Mouse (Mus musculus): ENCODE data around the gene Pdcd1lg2.

The Pdcd1lg2 gene

DNA sequence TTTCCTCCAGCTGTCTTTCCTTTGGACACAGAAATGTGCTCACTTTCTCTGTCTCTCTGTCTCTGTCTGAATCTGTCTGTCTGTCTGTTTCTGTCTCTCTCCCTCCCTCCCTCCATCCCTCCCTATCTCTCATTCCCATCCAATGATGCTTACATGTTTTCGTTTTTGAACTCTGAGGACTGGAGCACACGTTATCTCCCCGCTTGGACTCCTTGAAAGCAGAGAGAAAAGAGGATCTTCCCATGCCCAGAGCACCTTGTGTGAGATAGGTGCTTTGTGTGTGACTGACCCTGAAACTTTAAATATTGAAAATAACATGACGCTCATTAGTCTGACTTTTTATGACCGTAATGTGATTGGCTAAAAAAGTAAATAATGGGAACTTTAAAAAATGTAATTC is 62.2 kb downstream of the Pdcd1lg2 start:
- no peak for DNase-seq

DNA sequence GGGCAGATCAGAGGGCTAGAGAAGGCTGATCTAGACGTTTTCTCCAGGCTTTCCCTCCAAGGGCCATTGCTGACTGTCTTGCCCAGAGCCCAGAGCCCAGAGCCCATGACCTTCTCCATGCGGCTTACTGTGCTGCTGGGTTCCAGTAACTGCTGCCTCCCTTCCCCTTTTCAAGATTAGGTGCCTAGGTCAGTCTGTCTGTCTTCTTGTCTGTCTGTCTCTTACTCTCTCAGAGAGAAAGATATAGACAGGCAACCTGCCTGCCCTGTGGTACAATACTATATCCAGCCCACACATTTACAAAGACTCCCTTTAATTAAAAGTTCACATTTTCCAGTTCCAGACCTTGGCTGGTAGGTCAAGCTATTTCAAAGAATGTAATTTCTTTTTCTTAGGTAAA is 64.1 kb downstream of the Pdcd1lg2 start:
- no peak for DNase-seq

DNA sequence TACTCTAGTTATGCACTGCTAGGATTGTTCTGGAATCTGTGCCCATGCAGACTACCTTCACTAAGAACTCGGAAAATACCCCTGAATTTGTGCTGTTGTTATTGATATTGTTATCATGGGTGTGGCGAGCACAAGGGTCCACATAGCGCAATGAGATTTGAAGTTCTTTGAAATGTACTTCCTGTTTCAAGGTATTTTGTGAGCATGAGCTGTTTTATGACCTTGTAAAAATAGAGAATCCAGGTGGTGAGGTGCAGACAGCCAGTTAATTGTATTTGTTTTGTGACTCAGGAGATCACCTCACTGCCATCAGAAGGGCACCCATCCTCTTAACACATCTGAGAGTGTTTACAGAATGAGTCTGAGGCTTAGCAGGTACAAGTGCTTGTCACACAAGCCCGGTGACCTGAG is 64.5 kb downstream of the Pdcd1lg2 start:
- DNase-seq, result no peak

DNA sequence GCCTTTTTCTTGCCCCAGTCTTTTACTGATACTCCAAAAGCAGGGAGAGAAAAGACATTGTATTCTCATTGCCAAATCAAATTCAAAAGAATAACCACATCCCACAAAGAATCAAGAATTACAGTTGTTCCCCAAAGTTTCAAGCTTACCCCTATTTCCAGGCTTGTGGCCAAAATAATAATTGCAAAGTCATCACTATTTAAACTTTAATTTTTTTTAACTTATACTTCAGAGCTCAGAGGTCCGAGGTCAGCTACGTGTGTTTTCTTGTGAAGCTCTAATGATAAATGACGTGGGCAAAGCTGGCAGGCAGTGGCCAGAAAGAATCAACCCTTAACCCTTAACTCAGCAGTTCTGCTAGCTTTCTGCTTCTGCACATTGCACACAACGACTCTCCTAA is 67.9 kb downstream of the Pdcd1lg2 start:
- no peak for DNase-seq

DNA sequence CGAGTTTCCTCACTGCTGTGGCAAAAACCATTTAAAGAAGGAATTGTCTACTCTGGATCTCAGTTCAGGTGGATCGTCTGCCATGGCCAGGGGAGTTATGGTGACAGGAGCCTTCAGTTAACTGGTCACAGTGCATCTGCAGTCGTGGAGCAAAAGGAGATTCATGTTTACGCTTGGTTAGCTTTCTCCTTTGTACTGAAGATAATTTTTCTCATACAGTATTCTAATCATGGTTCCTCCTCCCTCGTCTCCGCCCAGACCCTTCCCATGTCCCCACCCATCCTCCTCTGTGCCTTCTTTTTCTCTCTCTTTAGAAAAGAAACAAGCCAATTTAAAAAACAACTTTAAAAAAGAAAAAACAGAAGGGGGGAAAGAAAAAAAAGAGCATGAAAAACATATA is 70.9 kb downstream of the Pdcd1lg2 start:
- no peak for DNase-seq

DNA sequence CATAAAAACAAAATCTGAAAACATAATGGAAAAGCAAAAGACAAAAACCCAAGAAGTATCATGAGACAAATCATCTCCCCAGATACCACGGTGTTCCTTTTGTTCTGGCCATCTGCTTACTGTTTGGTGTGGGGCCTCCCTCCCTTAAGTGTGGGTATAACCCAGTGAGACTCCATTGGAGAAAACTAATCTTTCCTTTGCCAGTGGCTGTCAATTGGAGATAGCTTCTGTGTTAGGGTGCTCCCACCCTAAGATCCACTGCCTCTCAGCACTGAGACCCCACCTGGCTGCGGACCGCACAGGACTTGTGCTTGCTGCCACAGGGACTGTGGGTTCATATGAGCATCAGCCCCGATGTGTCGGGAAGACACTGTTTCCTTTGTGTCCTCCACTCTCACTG is 71.4 kb downstream of the Pdcd1lg2 start:
- DNase-seq, result no peak

DNA sequence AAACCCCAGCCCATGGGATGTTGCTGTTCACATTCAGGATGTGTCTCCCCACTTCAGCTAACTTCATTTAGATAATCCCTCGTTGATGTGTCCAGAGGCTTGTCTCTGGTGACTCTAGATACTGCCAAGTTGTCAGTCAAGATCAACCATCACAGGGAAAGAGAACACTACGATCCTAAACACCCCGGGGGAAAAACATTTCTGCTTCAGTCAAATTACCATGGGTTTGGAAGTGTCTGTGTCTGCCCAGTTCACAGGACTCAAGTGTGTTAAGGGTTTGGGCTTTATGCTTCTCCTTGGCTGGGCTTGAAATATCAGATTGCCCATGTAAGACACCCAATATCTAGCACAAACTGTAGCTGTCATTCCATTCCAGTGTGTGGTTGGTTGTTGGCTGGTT is 71.9 kb downstream of the Pdcd1lg2 start:
- DNase-seq, result no peak

DNA sequence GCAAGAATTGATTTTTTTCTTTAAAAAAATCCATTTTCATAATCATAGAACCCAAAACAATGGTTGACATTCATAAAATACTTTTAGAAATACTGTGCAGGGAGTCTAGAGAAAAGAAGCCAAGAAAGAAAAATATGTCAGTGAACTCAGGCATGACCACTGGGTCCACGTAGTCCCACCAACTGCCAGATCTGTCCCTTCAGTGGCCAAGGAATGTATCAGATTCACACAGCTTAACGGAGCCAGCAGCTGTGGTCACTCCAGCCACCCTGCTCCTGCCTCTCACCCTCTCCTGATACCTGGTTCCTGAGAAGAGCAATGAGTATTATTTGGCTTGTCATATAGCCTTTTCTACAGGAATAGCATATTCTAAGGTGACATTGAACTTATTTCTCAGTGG is 72.7 kb downstream of the Pdcd1lg2 start:
- DNase-seq, result no peak

DNA sequence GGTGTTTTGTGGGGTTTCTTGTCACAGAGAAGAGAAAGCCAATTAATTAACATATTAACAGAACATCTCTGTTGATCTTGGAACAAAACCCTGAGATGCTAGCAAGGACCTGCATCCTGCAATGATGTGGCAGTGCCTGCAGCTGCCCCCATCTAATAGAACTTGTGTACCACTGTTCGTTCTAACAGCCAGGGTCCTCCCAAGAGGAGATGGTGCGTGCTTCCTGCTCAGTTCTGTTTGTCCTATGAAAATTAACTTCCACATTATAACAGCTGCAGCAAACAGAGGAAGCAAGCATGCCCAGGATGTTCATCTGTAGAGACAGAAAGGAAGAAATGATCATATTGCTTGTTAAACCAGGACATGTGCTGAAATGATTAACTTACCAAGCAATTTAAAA is 73.8 kb downstream of the Pdcd1lg2 start:
- DNase-seq, result no peak

DNA sequence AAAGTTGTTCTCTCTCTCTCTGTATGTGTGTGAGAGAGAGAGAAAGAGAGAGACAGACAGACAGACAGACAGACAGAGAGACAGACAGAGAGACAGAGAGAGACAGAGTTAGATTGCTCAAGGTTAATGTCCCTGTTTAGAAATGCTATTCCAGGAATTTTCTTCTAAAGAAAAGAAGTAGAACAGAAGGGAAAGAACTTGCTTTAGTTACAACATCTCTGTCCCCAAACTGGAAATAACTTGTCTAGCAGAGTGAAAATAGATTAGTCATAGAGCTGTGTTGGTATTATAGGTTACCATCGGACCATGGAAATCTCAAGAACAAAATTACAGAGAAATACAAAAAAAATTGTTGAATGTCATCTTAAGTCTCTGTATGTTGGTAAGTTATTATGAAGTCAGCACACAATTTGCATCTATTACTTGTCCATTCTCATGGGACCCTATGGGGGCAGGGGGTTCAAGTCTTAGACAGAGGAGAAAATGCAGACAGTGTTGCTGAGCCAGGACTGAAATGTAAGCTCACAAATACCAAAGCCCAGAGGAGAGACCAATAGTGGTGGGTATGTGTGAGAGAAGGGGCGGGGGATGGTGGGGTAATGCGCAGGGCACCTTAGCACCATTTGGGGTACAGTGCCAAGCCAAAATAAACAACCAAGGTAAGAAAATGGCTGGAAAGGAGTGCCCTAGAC is 74.7 kb downstream of the Pdcd1lg2 start:
- DNase-seq, result no peak

DNA sequence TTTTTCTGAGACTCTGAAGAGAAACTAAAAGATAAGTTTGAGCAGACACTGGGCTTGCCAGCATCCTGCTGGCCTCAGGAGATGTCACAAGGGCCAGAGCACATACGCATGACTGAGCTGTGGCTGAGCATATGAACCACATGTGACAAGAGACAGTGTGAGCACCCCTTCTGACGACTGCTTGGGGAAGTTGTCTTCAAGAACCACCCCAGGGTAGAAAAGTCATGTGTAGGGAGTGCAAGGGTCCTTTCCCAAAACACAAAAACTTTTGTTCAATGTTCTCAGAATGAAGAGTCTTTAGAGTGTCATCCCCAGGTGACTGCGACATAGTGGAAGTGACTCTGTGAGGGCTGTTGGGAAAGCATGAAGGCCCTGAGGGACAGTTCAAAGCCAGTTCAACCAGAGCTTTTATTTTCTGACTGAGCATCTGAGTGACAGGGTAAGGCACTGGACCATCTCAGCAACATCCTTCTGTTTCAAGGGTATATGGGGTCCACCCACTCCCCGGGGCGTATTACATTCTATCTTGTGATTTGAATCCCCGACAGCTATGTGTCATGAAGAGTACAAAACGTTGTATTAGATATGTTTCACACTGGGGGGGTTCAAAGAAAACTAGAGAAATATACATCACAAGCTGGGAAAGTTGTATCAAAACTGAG is 76.0 kb downstream of the Pdcd1lg2 start:
- no peak for DNase-seq

DNA sequence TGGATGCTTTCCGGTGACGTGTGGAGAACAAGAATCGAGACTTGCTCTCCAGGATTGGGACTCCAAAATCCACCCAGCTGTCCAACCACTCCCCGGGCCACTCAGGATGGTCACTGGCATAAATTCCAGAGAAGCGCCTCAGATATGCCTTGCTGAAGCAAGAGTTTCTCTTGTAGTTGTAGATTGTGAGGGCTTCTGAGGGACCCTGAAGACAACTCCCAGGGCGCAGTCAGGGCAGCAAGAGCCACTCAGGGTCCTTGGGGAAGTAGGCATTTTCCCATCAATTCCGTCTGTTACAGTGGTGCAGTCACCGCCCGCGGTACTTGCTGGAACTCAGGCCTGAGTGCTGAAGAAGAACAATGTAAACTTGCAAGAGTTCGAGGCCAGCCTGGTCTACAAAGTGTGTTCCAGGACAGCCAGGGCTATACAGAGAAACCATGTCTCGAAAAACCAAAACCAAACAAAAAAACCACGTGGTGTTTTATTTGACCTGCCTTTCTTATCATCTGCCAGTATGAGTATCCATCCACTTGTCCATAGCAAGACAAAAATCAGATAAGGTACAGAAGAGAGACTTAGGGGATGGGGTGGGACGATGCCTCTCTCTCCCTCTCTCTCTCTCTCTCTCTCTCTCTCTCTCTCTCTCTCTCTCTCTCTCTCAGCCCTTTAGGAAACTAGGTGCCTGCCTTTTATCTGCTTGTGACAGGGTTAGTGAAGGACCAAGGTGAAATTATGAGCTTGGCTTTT is 76.8 kb downstream of the Pdcd1lg2 start:
- DNase-seq, result no peak

DNA sequence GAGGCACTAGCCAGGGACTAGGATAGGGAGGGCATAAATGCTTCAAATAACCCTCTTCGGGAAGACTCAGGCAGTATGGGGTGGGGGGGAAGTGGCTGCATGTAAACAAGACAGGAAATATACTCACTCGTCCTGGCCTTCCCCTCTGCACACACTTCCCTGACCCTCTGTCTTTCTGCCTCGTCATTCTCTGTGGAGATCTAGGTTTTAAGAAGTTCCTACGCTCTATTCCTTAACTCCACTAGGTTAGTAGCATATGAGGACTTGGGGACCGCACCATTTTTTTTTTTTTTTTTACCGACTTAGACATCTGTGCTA is 77.3 kb downstream of the Pdcd1lg2 start:
- no peak for DNase-seq

DNA sequence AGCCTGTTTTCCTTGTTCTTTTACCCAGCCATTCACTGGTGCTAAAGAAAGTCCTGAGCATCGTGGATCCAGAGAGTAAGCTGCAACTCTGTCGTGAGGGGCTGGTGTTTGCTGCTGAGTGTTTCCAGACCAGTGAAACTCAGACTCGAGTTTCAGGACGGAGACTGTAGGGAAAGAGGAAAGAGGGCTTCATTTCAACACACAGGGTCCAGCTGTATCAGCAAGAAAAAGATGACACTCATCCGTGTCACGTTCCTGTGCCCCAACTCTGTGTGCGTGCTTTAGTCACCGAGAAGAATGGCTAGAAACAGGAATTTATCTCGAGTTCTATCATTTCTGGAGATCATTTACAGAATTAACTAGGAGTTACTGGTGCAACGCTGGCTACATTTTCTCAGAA is 77.7 kb downstream of the Pdcd1lg2 start:
- no peak for DNase-seq

DNA sequence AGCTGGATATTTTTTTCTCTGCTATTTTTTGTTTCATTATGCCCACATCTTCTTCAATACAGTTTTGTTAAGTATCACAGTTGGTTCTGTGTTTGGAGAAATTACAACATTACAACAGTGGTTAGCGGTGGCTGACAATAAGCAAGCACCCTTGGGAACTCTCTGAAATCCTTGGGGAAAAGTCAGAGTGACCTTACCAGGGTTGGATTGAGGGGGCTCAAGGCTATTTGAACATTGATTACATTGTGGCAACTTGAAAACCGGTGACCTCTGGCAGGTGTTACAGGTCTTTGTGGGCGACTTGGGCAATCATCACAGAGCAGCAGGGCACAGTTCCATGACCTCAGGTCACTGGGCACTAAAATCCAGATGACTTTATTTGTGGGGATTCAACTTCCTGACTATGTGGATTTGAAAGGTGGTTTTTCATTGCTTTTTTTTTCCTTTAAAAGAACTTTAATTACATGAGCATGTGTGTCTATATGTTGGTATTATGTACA is 79.1 kb downstream of the Pdcd1lg2 start:
- no peak for DNase-seq

DNA sequence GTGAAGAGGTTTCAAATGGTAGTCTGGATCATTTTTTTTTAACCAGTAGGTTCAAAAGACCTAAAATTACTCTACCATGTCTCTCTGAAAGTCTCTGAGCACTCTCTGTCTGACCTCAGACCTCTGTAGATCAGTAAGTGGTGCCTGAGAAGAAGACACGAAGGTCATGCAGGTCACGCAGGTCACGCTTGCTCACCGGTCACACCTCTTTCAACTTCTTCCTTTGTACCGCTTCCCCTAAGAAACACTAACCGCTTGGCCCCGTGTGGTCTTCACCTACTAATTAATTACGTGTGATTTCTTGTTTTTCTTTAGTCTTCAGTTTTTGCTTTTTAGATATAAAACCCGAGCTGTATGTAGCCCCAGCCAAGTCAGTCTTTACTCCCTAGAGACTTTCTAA is 80.7 kb downstream of the Pdcd1lg2 start:
- DNase-seq, result no peak

DNA sequence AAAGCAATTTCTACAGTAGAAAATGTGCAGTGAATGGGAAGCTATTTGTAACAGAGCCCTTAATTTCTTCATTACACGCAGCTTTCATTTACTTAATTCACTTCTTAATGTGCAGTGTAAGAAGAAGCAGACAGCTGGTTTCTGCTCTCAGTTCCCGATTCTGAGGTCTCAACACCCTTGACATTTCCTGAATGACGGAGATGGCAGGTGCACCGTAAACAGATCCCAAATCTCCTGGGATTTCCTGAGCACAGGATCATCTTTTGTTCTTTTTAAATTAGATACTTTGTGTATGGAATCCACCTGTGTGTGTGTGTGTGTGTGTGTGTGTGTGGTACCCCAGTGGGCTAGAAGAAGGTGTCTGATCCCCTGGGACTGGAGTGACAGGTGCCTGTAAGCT is 83.7 kb downstream of the Pdcd1lg2 start:
- DNase-seq, result no peak

DNA sequence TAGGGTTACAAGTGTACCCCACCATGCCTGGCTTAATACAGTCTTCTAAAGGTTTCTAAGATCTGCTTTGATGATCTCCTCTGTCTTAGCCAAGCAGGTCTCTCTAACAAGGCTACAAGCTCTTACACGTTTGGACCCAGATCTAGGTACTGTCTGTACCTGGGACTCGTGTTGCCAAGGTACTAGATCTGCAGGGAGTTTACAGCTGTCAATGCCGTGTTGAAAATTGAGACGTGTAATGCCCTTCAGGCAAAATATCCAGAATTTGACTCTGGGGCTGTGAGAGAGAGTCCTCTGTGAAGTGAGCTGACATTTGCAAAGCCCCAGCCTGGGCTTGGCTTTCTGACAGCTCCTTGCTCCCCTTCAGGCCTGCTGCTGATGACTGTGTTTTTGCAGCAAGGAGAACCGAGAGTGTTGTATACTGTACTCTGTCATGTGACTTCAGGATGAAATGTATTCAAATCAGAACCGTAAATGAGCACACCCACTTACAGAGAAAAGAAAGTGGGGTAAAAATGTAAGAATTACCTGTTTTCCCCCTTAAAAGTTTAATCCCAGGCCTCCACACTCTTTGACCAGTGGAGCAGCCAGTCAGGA is 85.4 kb downstream of the Pdcd1lg2 start:
- DNase-seq, result no peak

DNA sequence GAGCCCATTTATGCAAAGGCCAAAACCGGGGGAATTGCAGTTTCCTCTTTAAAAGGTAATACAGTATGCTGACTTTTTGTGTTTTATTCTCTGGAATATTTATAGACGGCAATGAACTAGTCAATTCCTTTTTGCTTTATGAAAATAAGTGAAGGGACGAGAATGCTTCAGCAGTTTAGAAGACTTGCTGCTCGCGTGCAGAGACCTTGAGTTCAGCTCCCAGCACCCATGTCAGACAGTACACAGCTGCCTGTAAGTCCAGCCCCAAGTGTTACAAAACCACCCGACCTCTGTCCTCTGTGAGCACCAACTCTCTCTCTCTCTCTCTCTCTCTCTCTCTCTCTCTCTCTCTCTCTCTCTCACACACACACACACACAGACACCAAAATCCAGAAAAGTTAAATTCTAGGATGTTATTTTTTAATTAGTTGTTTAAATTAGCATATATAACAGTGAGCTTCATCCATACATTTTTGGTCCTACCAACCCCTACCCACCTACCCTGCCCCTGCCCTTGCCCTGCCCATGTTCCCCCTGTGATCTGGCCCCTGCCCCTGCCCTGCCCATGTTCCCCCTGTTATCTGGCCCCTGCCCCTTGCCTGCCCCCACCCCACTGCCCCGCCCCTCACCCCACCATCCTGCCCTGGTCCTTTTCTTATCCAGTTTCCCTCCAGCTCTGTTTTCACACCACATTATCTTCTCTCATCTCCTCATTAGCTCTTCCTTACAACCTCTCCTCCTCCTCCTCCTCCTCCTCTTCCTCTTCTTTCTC is 86.3 kb downstream of the Pdcd1lg2 start:
- no peak for DNase-seq

DNA sequence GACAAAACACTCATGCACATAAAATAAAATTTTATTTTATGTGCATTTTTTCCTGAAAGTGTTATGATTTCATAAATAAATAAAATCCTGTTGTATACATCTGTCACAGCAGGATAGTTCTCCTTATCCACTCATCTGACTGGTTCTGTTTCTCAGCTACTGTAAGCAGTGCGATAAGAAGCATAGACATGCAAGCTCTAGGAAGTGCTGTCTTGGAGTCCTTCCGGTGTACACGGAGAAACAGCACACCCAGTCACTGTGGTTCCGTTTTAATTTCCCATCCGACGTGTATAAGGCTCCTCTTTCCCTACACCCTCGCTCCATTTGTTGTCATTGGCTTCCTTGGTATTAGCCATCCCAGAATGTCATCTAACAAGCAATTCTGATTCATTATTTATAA is 87.2 kb downstream of the Pdcd1lg2 start:
- DNase-seq, result no peak

DNA sequence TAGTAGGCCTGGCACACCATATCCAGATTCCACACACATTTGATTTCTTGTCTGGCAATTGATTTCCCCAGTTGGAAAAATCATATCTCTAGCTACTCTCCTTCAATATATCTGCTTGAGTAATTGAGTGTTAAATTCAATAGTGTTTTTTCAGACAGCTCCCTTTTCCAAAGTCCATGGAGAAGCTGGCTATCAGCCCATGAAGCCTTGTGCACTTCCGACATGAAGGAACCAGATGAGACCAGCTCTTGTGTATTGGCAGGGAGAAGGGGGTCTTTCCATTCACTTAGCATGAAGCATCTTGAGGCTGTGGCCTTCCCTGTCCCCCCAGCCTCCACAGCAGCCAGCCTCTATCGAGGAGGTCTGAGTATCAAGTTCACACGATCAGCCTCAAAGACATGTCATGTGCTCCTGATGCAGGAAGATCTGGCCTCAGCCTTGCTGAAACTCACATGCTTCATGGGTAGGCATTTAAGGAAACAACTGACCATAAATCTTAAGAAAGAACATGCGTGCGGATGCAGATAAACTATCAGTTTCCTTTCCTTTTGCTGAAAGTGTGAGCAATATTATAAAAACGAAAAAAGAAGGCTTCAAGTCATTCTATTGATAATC is 88.2 kb downstream of the Pdcd1lg2 start:
- no peak for DNase-seq

DNA sequence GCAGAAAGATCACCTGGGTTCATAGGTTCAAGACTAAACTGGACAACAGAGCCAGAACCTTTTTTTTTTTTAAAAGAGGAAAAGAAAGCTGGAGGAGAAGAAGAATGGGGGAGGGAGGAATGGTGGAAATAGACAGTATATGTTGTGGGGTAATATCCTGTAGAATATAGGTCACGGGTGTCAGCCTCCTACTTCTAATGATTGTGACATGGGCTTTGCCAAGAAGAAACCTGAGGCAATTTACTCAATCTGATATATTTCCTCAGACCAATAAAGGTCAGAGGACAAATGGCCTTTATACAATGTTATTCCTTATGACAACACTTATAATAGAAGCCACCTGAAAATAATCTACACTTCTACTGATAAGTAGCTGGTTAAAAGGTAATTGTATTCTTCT is 89.6 kb downstream of the Pdcd1lg2 start:
- no peak for DNase-seq

DNA sequence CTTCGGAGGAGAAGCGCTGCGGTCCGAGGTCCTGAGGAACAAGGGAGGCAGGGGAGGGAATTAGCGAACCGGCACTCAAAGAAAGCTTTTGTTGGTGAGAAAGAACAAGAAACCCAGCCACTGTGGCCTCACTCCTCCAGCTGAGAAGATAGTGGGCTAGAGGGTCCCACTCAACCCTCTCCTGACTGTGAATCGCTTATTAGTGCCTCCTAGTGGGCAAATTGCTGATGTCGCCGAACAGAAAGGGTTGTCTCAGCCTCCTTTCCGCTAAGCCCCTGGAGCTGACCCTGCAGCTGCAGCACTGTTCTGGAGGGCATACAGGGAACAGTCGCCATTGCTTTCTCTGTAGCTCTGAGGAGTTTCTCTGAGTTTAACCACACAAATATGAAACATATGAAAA is 90.4 kb downstream of the Pdcd1lg2 start:
- peak; percentile 51 for DNase-seq

Measured in kidney, postnatal 10 days (tissue).